Mouse (Mus musculus): ENCODE measurements around the gene 4930595D18Rik.
A peak's percentile ranks its signal among the peaks of the same experiment; 100 is the strongest.

4930595D18Rik gene

GRCm38 (mm10) chr12:111184476-111184875 is at the start of gene 4930595D18Rik:
TSS of gene 4930595D18Rik (minus strand) at chr12:111184491.
- no peak for DNase-seq (ENCODE audit: low spot score in 2 of 2)

- DNase-seq (ENCODE audit: low spot score in 2 of 2), result no peak
These were observed 49.5 kb upstream of the 4930595D18Rik start for GRCm38 (mm10) chr12:111233798-111234197.

GRCm38 (mm10) chr12:111230793-111231192 is 46.5 kb upstream of the 4930595D18Rik start:
- DNase-seq (ENCODE audit: low spot score in 2 of 2), result no peak

GRCm38 (mm10) chr12:111228488-111228887 is 44.2 kb upstream of the 4930595D18Rik start:
- DNase-seq (ENCODE audit: low spot score in 2 of 2), result no peak

GRCm38 (mm10) chr12:111227410-111227809 is 43.1 kb upstream of the 4930595D18Rik start:
- no peak for DNase-seq (ENCODE audit: low spot score in 2 of 2)

GRCm38 (mm10) chr12:111225197-111225780 is 41.0 kb upstream of the 4930595D18Rik start:
- no peak for DNase-seq (ENCODE audit: low spot score in 2 of 2)

- DNase-seq (ENCODE audit: low spot score in 2 of 2), result no peak
These were observed 34.6 kb upstream of the 4930595D18Rik start for GRCm38 (mm10) chr12:111218867-111219266.

- DNase-seq (ENCODE audit: low spot score in 2 of 2), result no peak
These were observed 27.4 kb upstream of the 4930595D18Rik start for GRCm38 (mm10) chr12:111211729-111212128.

GRCm38 (mm10) chr12:111207641-111208040 is 23.4 kb upstream of the 4930595D18Rik start:
- DNase-seq (ENCODE audit: low spot score in 2 of 2), result no peak

GRCm38 (mm10) chr12:111203945-111204344 is 19.7 kb upstream of the 4930595D18Rik start:
- DNase-seq (ENCODE audit: low spot score in 2 of 2), result no peak

GRCm38 (mm10) chr12:111203076-111203475 is 18.8 kb upstream of the 4930595D18Rik start:
- no peak for DNase-seq (ENCODE audit: low spot score in 2 of 2)

GRCm38 (mm10) chr12:111196548-111196947 is 12.3 kb upstream of the 4930595D18Rik start:
- no peak for DNase-seq (ENCODE audit: low spot score in 2 of 2)

GRCm38 (mm10) chr12:111193331-111193730 is 9.0 kb upstream of the 4930595D18Rik start:
- no peak for DNase-seq (ENCODE audit: low spot score in 2 of 2)

GRCm38 (mm10) chr12:111192777-111193176 is 8.5 kb upstream of the 4930595D18Rik start:
- no peak for DNase-seq (ENCODE audit: low spot score in 2 of 2)

- no peak for DNase-seq (ENCODE audit: low spot score in 2 of 2)
These were observed 6.6 kb upstream of the 4930595D18Rik start for GRCm38 (mm10) chr12:111190891-111191290.

GRCm38 (mm10) chr12:111190355-111190754 is 6.1 kb upstream of the 4930595D18Rik start:
- no peak for DNase-seq (ENCODE audit: low spot score in 2 of 2)

GRCm38 (mm10) chr12:111188295-111188694 is 4.0 kb upstream of the 4930595D18Rik start:
- DNase-seq (ENCODE audit: low spot score in 2 of 2), result no peak

GRCm38 (mm10) chr12:111186986-111187385 is 2.7 kb upstream of the 4930595D18Rik start:
- DNase-seq (ENCODE audit: low spot score in 2 of 2), result no peak

GRCm38 (mm10) chr12:111182378-111182777 is 1.9 kb downstream of the 4930595D18Rik start:
- DNase-seq (ENCODE audit: low spot score in 2 of 2), result no peak

- DNase-seq (ENCODE audit: low spot score in 2 of 2), result no peak
These were observed 2.4 kb downstream of the 4930595D18Rik start for GRCm38 (mm10) chr12:111181848-111182247.

GRCm38 (mm10) chr12:111178772-111179171 is 5.5 kb downstream of the 4930595D18Rik start:
- DNase-seq (ENCODE audit: low spot score in 2 of 2), result no peak

- DNase-seq (ENCODE audit: low spot score in 2 of 2), result no peak
These were observed 15.4 kb downstream of the 4930595D18Rik start for GRCm38 (mm10) chr12:111168891-111169290.

- DNase-seq (ENCODE audit: low spot score in 2 of 2), result peak; percentile 27 to 32
These were observed 17.5 kb downstream of the 4930595D18Rik start for GRCm38 (mm10) chr12:111166681-111167289.
